Mouse (Mus musculus) small intestine, adult 2 months (tissue): ENCODE measurements around the gene Gm15294. TPM values are rescaled to one million over a fixed set of nuclear protein-coding genes. Genes with fewer than 3 reads are reported as not detected.

ENCODE experiments used
- H3K27ac ChIP-seq: fragments of 200-500 bp; 2 replicates; pipeline ENCODE4 v1.5.1; 2012; ENCODE audit warnings: low read depth, low read length, control low read depth, inconsistent platforms; ENCODE audit not compliant: insufficient read depth
- H3K27me3 ChIP-seq: fragments of 200-500 bp; 2 replicates; pipeline ENCODE4 v1.6.1; 2012; ENCODE audit warnings: mild to moderate bottlenecking, moderate library complexity, low read length, inconsistent platforms; ENCODE audit not compliant: control insufficient read depth, insufficient read depth
- H3K36me3 ChIP-seq: fragments of 200-500 bp; 2 replicates; pipeline ENCODE4 v1.6.1; 2012; ENCODE audit warnings: mild to moderate bottlenecking, low read length, control low read depth, inconsistent platforms; ENCODE audit not compliant: control insufficient read depth, insufficient read depth
- H3K4me1 ChIP-seq: fragments of 200-500 bp; 2 replicates; pipeline ENCODE4 v1.6.1; 2012; ENCODE audit warnings: low read length, inconsistent platforms, mixed read lengths; ENCODE audit not compliant: control insufficient read depth, insufficient read depth, insufficient read length
- H3K4me3 ChIP-seq: fragments of 200-500 bp; 2 replicates; pipeline ENCODE4 v1.5.1; 2012; ENCODE audit warnings: low read depth, mild to moderate bottlenecking, control low read depth, inconsistent platforms, low read length, moderate library complexity
- CTCF ChIP-seq: fragments of 200-500 bp; IDR thresholded peaks from 2 replicates; pipeline ENCODE4 v1.5.1; 2012; ENCODE audit warnings: low read depth, mild to moderate bottlenecking, control low read depth, inconsistent platforms, low read length, moderate library complexity, mixed read lengths; ENCODE audit not compliant: insufficient replicate concordance, insufficient read length; ENCODE audit errors: extremely low read depth
- POLR2A ChIP-seq: fragments of 200-500 bp; IDR thresholded peaks from 2 replicates; pipeline ENCODE4 v1.6.1; 2012; ENCODE audit warnings: low read depth, mild to moderate bottlenecking, control low read depth, inconsistent platforms, low read length, moderate library complexity
- WGBS: fragments of 180-500 bp; shearing (Covaris S2); methylation state at CpG from one replicate; pipeline ENCODE4 v1.1.7; 2018; 5-methylcytosine and 5-hydroxymethylcytosine counted together
- polyA plus RNA-seq: library from polyadenylated mRNA; depleted of rRNA; stranded (reverse); fragments of >200 nt; gene quantifications from 2 replicates; pipeline ENCODE4 v1.2.3, GENCODE M21; 2012; rRNA removed

The Gm15294 gene
- polyA plus RNA-seq, result not detected in 2 replicates

- Histone ChIP-seq H3K4me3 (no peak within 1 kb of the TSS), H3K36me3 (no peaks in the 10 kb centered on the region), H3K27ac (no peak within 1 kb of the TSS), H3K4me1 (no peaks in the 10 kb centered on the region), H3K27me3 (no peaks in the 10 kb centered on the region)
- 92% methylated on average over 4 of the region's 4 CpGs for WGBS
- TF ChIP-seq POLR2A (no peak), CTCF (no peak)
Measured at GRCm38 (mm10) chrX:141875135-141875534, at the start of gene Gm15294. TSS of gene Gm15294 (minus strand) at chrX:141875235.

- Histone ChIP-seq H3K4me1 (no peaks in the 10 kb centered on the region), H3K27me3 (no peaks in the 10 kb centered on the region), H3K4me3 (no peak overlapping the region), H3K27ac (no peak overlapping the region), H3K36me3 (no peaks in the 10 kb centered on the region)
- 67% methylated on average over 4 of the region's 4 CpGs for WGBS
- TF ChIP-seq POLR2A (no peak), CTCF (no peak)
Measured at GRCm38 (mm10) chrX:141884336-141885048, 9.5 kb upstream of the Gm15294 start.

DNA sequence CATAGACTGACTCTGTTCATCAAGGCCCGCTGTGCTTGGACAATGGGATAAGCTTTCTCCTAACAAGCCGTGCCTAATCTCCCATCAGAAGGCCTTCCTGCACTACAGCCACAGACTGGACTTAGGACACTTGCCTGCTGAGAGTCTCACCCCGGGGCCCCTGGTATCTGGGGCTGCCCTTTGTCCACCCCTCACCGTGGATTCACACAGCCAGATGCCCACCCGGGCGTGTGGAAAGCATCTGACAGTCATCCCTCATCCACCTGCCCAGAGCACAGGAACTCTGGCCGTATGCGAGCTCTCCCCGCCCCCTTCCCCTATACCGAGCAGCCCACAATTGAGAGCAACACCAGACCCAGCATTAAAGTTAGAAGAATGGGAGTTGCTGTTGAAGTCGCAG lies 1.0 kb downstream of the Gm15294 start:
- no peak for TF ChIP-seq POLR2A
- no peak for TF ChIP-seq CTCF
- Histone ChIP-seq H3K27ac (no peak overlapping the region), H3K4me3 (no peak overlapping the region), H3K27me3 (no peaks in the 10 kb centered on the region), H3K4me1 (no peaks in the 10 kb centered on the region), H3K36me3 (no peaks in the 10 kb centered on the region)
- 74% methylated on average over 11 of the region's 11 CpGs for WGBS

DNA sequence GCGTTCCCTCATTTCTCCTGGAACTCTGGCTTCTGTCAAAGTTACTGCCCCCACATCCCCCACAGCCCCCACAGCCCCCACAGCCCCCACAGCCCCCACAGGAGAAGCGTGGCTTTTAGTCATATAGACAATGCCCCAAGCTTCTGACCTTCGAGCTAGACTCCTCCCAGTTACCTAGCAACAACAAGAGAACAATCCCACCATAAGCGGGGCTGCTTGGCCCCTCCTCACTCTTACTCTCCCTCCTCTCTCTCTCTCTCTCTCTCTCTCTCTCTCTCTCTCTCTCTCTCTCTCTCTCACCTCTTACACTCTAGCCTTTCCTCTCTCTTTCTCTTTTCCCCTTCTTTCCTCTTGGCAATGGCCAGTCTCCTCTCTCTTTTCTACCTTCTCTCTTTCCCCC lies 1.4 kb downstream of the Gm15294 start:
- Histone ChIP-seq H3K27me3 (no peaks in the 10 kb centered on the region), H3K27ac (no peak overlapping the region), H3K4me3 (no peak overlapping the region), H3K4me1 (no peaks in the 10 kb centered on the region), H3K36me3 (no peaks in the 10 kb centered on the region)
- 59% methylated on average over 4 of the region's 4 CpGs for WGBS
- TF ChIP-seq CTCF, result no peak
- TF ChIP-seq POLR2A, result no peak

GRCm38 (mm10) chrX:141855684-141856396 lies 19.2 kb downstream of the Gm15294 start:
- TF ChIP-seq CTCF, result no peak
- no peak for TF ChIP-seq POLR2A
- no peak overlapping the region for H3K4me3 ChIP-seq
- H3K27ac ChIP-seq, result no peak overlapping the region
- WGBS, result 43% methylated on average over 6 of the region's 6 CpGs
- H3K36me3 ChIP-seq, result no peaks in the 10 kb centered on the region
- H3K4me1 ChIP-seq, result no peaks in the 10 kb centered on the region
- H3K27me3 ChIP-seq, result no peaks in the 10 kb centered on the region

Other genes with a start within 250 kb of the Gm15294 start
- not detected in 2 replicates for gene Irs4, start 150.0 kb downstream of the Gm15294 start, polyA plus RNA-seq